Mouse (Mus musculus): Measurements from ENCODE around the gene St6galnac4. TPM values are rescaled to one million over a fixed set of nuclear protein-coding genes. Genes with fewer than 3 reads are reported as not detected.

The St6galnac4 gene
- polyA plus RNA-seq, 1 experiment from 2014 or later: 29.9 TPM

GRCm38 (mm10) chr2:32570698-32571494 lies 16.0 kb upstream of the St6galnac4 start, which contains the start of gene Dpm2:
Gene Dpm2 (plus strand): TSS chr2:32570858.
- Histone ChIP-seq H3K27ac (peak within 1 kb of the TSS; percentile 56; the same call in 1 of the 2 replicates), H3K4me3 (replicated peaks) (peak within 1 kb of the TSS; percentile 75), H3K36me3 (peaks cover 45% of the 10 kb centered on the region), H3K9ac (replicated peaks) (peak within 1 kb of the TSS; percentile 68), H3K4me2 (peak within 1 kb of the TSS; percentile 93), H3K27me3 (no peaks in the 10 kb centered on the region), H3K4me1 (replicated peaks) (peaks cover 15% of the 10 kb centered on the region), H3K9me3 (no peaks in the 10 kb centered on the region)
- peak; percentile 72 for ATAC-seq (ENCODE audit: insufficient number of reproducible peaks, insufficient read depth, low FRiP score, low TSS enrichment, low read depth)
- WGBS: 2% methylated on average over 36 of the region's 36 CpGs

GRCm38 (mm10) chr2:32572196-32572595 lies 14.7 kb upstream of the St6galnac4 start:
- WGBS: 90% methylated on average over 11 of the region's 11 CpGs
- Histone ChIP-seq H3K4me2 (peak overlapping the region; percentile 93; the same call in 1 of the 2 replicates), H3K36me3 (peaks cover 33% of the 10 kb centered on the region), H3K27ac (no peak overlapping the region), H3K4me1 (replicated peaks) (peaks cover 18% of the 10 kb centered on the region), H3K27me3 (peaks cover 10% of the 10 kb centered on the region), H3K9me3 (no peaks in the 10 kb centered on the region), H3K4me3 (replicated peaks) (no peak overlapping the region), H3K9ac (replicated peaks) (no peak overlapping the region)
- no peak for ATAC-seq (ENCODE audit: insufficient number of reproducible peaks, insufficient read depth, low FRiP score, low TSS enrichment, low read depth)

GRCm38 (mm10) chr2:32574497-32574896 lies 12.4 kb upstream of the St6galnac4 start, which contains the start of gene Pip5kl1:
Gene Pip5kl1 (plus strand): TSS chr2:32574797.
- Histone ChIP-seq H3K27ac (0 out of 2 replicates have a peak within 1 kb of the TSS, but pooled peaks have one; percentile 45), H3K9me3 (no peaks in the 10 kb centered on the region), H3K4me1 (replicated peaks) (peaks cover 21% of the 10 kb centered on the region), H3K4me2 (peak within 1 kb of the TSS; percentile 94), H3K27me3 (peaks cover 33% of the 10 kb centered on the region), H3K36me3 (peaks cover 13% of the 10 kb centered on the region; the same call in 1 of the 2 replicates), H3K9ac (replicated peaks) (peak within 1 kb of the TSS; percentile 68), H3K4me3 (replicated peaks) (peak within 1 kb of the TSS; percentile 54)
- 79% methylated on average over 6 of the region's 6 CpGs for WGBS
- no peak for ATAC-seq (ENCODE audit: insufficient number of reproducible peaks, insufficient read depth, low FRiP score, low TSS enrichment, low read depth)

GRCm38 (mm10) chr2:32574901-32575585 lies 11.9 kb upstream of the St6galnac4 start:
- Histone ChIP-seq H3K9me3 (no peaks in the 10 kb centered on the region), H3K4me2 (peak overlapping the region; percentile 94), H3K27ac (0 out of 2 replicates have a peak overlapping the region, but pooled peaks have one; percentile 45), H3K4me3 (replicated peaks) (peak overlapping the region; percentile 54), H3K27me3 (peaks cover 39% of the 10 kb centered on the region), H3K9ac (replicated peaks) (peak overlapping the region; percentile 68), H3K4me1 (replicated peaks) (peaks cover 21% of the 10 kb centered on the region), H3K36me3 (peaks cover 13% of the 10 kb centered on the region; the same call in 1 of the 2 replicates)
- WGBS: 1% methylated on average over 26 of the region's 26 CpGs
- ATAC-seq (ENCODE audit: insufficient number of reproducible peaks, insufficient read depth, low FRiP score, low TSS enrichment, low read depth): no peak

- peaks cover 13% of the 10 kb centered on the region; the same call in 1 of the 2 replicates for H3K36me3 ChIP-seq
- H3K9ac ChIP-seq (replicated peaks): peak within 1 kb of the TSS; percentile 68
- peaks cover 42% of the 10 kb centered on the region for H3K27me3 ChIP-seq
- peaks cover 21% of the 10 kb centered on the region for H3K4me1 ChIP-seq (replicated peaks)
- H3K4me3 ChIP-seq (replicated peaks): peak within 1 kb of the TSS; percentile 54
- 7% methylated on average over 28 of the region's 28 CpGs for WGBS
- H3K4me2 ChIP-seq: peak within 1 kb of the TSS; percentile 94
- ATAC-seq (ENCODE audit: insufficient number of reproducible peaks, insufficient read depth, low FRiP score, low TSS enrichment, low read depth): peak; percentile 45; the same call in 1 of the 2 replicates
- 0 out of 2 replicates have a peak within 1 kb of the TSS, but pooled peaks have one; percentile 45 for H3K27ac ChIP-seq
- H3K9me3 ChIP-seq: no peaks in the 10 kb centered on the region
Observed at GRCm38 (mm10) chr2:32575586-32576160, 11.2 kb upstream of the St6galnac4 start, which contains the start of gene 9430097D07Rik. Gene 9430097D07Rik (minus strand): TSS chr2:32575684.

GRCm38 (mm10) chr2:32576532-32576931 lies 10.4 kb upstream of the St6galnac4 start:
- WGBS: 90% methylated on average over 9 of the region's 9 CpGs
- Histone ChIP-seq H3K27ac (no peak overlapping the region), H3K4me1 (replicated peaks) (peaks cover 18% of the 10 kb centered on the region), H3K9me3 (no peaks in the 10 kb centered on the region), H3K9ac (replicated peaks) (no peak overlapping the region), H3K4me2 (0 out of 2 replicates have a peak overlapping the region, but pooled peaks have one; percentile 94), H3K4me3 (replicated peaks) (no peak overlapping the region), H3K27me3 (peaks cover 42% of the 10 kb centered on the region), H3K36me3 (peaks cover 13% of the 10 kb centered on the region; the same call in 1 of the 2 replicates)
- ATAC-seq (ENCODE audit: insufficient number of reproducible peaks, insufficient read depth, low FRiP score, low TSS enrichment, low read depth): no peak

- Histone ChIP-seq H3K4me3 (replicated peaks) (no peak overlapping the region), H3K4me1 (replicated peaks) (peaks cover 16% of the 10 kb centered on the region), H3K27me3 (peaks cover 54% of the 10 kb centered on the region), H3K9ac (replicated peaks) (no peak overlapping the region), H3K36me3 (no peaks in the 10 kb centered on the region; the same call in 1 of the 2 replicates), H3K27ac (no peak overlapping the region), H3K9me3 (no peaks in the 10 kb centered on the region), H3K4me2 (no peak overlapping the region)
- WGBS: 36% methylated on average over 24 of the region's 30 CpGs
- no peak for ATAC-seq (ENCODE audit: insufficient number of reproducible peaks, insufficient read depth, low FRiP score, low TSS enrichment, low read depth)
Observed at GRCm38 (mm10) chr2:32578146-32579046, 8.5 kb upstream of the St6galnac4 start.

- 38% methylated on average over 19 of the region's 19 CpGs for WGBS
- Histone ChIP-seq H3K4me1 (replicated peaks) (0 out of 2 replicates have a peak, but pooled peaks cover 10% of the 10 kb centered on the region), H3K27me3 (peaks cover 49% of the 10 kb centered on the region), H3K9me3 (no peaks in the 10 kb centered on the region), H3K27ac (no peak overlapping the region), H3K9ac (replicated peaks) (no peak overlapping the region), H3K4me3 (replicated peaks) (0 out of 2 replicates have a peak overlapping the region, but pooled peaks have one; percentile 15), H3K4me2 (peak overlapping the region; percentile 36), H3K36me3 (no peaks in the 10 kb centered on the region)
- ATAC-seq (ENCODE audit: insufficient number of reproducible peaks, insufficient read depth, low FRiP score, low TSS enrichment, low read depth): no peak
Observed at GRCm38 (mm10) chr2:32581450-32582095, 5.3 kb upstream of the St6galnac4 start.

GRCm38 (mm10) chr2:32582830-32583799 lies 3.8 kb upstream of the St6galnac4 start:
- peak; percentile 45 for ATAC-seq (ENCODE audit: insufficient number of reproducible peaks, insufficient read depth, low FRiP score, low TSS enrichment, low read depth)
- WGBS: 13% methylated on average over 37 of the region's 37 CpGs
- peak overlapping the region; percentile 27 for H3K4me3 ChIP-seq (replicated peaks)
- no peak overlapping the region for H3K27ac ChIP-seq
- H3K36me3 ChIP-seq: no peaks in the 10 kb centered on the region
- peaks cover 19% of the 10 kb centered on the region for H3K4me1 ChIP-seq (replicated peaks)
- H3K4me2 ChIP-seq: peak overlapping the region; percentile 62
- H3K27me3 ChIP-seq: peaks cover 34% of the 10 kb centered on the region
- no peaks in the 10 kb centered on the region for H3K9me3 ChIP-seq
- H3K9ac ChIP-seq (replicated peaks): peak overlapping the region; percentile 54
